Mouse (Mus musculus) small intestine, adult 2 months (tissue): ENCODE data around the gene Psme1. TPM values are rescaled to one million over a fixed set of nuclear protein-coding genes. Genes with fewer than 3 reads are reported as not detected.

Experiments
- H3K27ac ChIP-seq: fragments of 200-500 bp; 2 replicates; pipeline ENCODE4 v1.5.1; 2012; ENCODE audit warnings: low read depth, low read length, control low read depth, inconsistent platforms; ENCODE audit not compliant: insufficient read depth
- H3K27me3 ChIP-seq: fragments of 200-500 bp; 2 replicates; pipeline ENCODE4 v1.6.1; 2012; ENCODE audit warnings: mild to moderate bottlenecking, moderate library complexity, low read length, inconsistent platforms; ENCODE audit not compliant: control insufficient read depth, insufficient read depth
- H3K36me3 ChIP-seq: fragments of 200-500 bp; 2 replicates; pipeline ENCODE4 v1.6.1; 2012; ENCODE audit warnings: mild to moderate bottlenecking, low read length, control low read depth, inconsistent platforms; ENCODE audit not compliant: control insufficient read depth, insufficient read depth
- H3K4me1 ChIP-seq: fragments of 200-500 bp; 2 replicates; pipeline ENCODE4 v1.6.1; 2012; ENCODE audit warnings: low read length, inconsistent platforms, mixed read lengths; ENCODE audit not compliant: control insufficient read depth, insufficient read depth, insufficient read length
- H3K4me3 ChIP-seq: fragments of 200-500 bp; 2 replicates; pipeline ENCODE4 v1.5.1; 2012; ENCODE audit warnings: low read depth, mild to moderate bottlenecking, control low read depth, inconsistent platforms, low read length, moderate library complexity
- CTCF ChIP-seq: fragments of 200-500 bp; IDR thresholded peaks from 2 replicates; pipeline ENCODE4 v1.5.1; 2012; ENCODE audit warnings: low read depth, mild to moderate bottlenecking, control low read depth, inconsistent platforms, low read length, moderate library complexity, mixed read lengths; ENCODE audit not compliant: insufficient replicate concordance, insufficient read length; ENCODE audit errors: extremely low read depth
- POLR2A ChIP-seq: fragments of 200-500 bp; IDR thresholded peaks from 2 replicates; pipeline ENCODE4 v1.6.1; 2012; ENCODE audit warnings: low read depth, mild to moderate bottlenecking, control low read depth, inconsistent platforms, low read length, moderate library complexity
- WGBS: fragments of 180-500 bp; shearing (Covaris S2); methylation state at CpG from one replicate; pipeline ENCODE4 v1.1.7; 2018; 5-methylcytosine and 5-hydroxymethylcytosine counted together
- polyA plus RNA-seq: library from polyadenylated mRNA; depleted of rRNA; stranded (reverse); fragments of >200 nt; gene quantifications from 2 replicates; pipeline ENCODE4 v1.2.3, GENCODE M21; 2012

Gene Psme1
- polyA plus RNA-seq, 1 experiment: 167 TPM

GRCm38 (mm10) chr14:55560202-55561073 lies 17.5 kb upstream of the Psme1 start, which contains the start of gene A730061H03Rik:
Gene A730061H03Rik (minus strand): TSS chr14:55560406.
- Histone ChIP-seq H3K27ac (peak within 1 kb of the TSS; percentile 99), H3K36me3 (peaks cover 29% of the 10 kb centered on the region), H3K4me1 (peaks cover 6% of the 10 kb centered on the region; the same call in 1 of the 2 replicates), H3K4me3 (peak within 1 kb of the TSS; percentile 78), H3K27me3 (no peaks in the 10 kb centered on the region)
- TF ChIP-seq POLR2A: no peak; the same call in 1 of the 2 replicates
- TF ChIP-seq CTCF: no peak
- WGBS: under 1% methylated on average over 51 of the region's 51 CpGs

GRCm38 (mm10) chr14:55561860-55562259 lies 16.1 kb upstream of the Psme1 start:
- no peaks in the 10 kb centered on the region for H3K27me3 ChIP-seq
- peaks cover 6% of the 10 kb centered on the region; the same call in 1 of the 2 replicates for H3K4me1 ChIP-seq
- no peak overlapping the region for H3K27ac ChIP-seq
- 91% methylated on average over 10 of the region's 10 CpGs for WGBS
- H3K36me3 ChIP-seq: peaks cover 43% of the 10 kb centered on the region
- TF ChIP-seq CTCF: no peak
- TF ChIP-seq POLR2A: no peak
- H3K4me3 ChIP-seq: no peak overlapping the region

GRCm38 (mm10) chr14:55563249-55563648 lies 14.7 kb upstream of the Psme1 start:
- peaks cover 3% of the 10 kb centered on the region; the same call in 1 of the 2 replicates for H3K4me1 ChIP-seq
- H3K27ac ChIP-seq: no peak overlapping the region
- TF ChIP-seq POLR2A (no peak), CTCF (no peak)
- H3K4me3 ChIP-seq: no peak overlapping the region
- 93% methylated on average over 11 of the region's 11 CpGs for whole genome bisulfite sequencing
- H3K27me3 ChIP-seq: no peaks in the 10 kb centered on the region
- peaks cover 54% of the 10 kb centered on the region for H3K36me3 ChIP-seq

- WGBS: 68% methylated on average over 3 of the region's 3 CpGs
- TF ChIP-seq CTCF (no peak), POLR2A (no peak)
- Histone ChIP-seq H3K27ac (no peak overlapping the region), H3K4me3 (no peak overlapping the region), H3K36me3 (peaks cover 69% of the 10 kb centered on the region), H3K27me3 (no peaks in the 10 kb centered on the region), H3K4me1 (peaks cover 3% of the 10 kb centered on the region; the same call in 1 of the 2 replicates)
Observed at GRCm38 (mm10) chr14:55565748-55566147, 12.2 kb upstream of the Psme1 start.

- TF ChIP-seq CTCF (no peak), POLR2A (no peak)
- H3K27ac ChIP-seq: no peak overlapping the region
- whole genome bisulfite sequencing: 66% methylated on average over 3 of the region's 3 CpGs
Observed at GRCm38 (mm10) chr14:55567496-55567895, 10.4 kb upstream of the Psme1 start.

GRCm38 (mm10) chr14:55570588-55570987 lies 7.3 kb upstream of the Psme1 start:
- no peaks in the 10 kb centered on the region for H3K27me3 ChIP-seq
- no peak overlapping the region for H3K27ac ChIP-seq
- TF ChIP-seq CTCF (no peak), POLR2A (no peak)
- peaks cover 38% of the 10 kb centered on the region for H3K36me3 ChIP-seq
- H3K4me1 ChIP-seq: no peaks in the 10 kb centered on the region
- no peak overlapping the region for H3K4me3 ChIP-seq
- 73% methylated on average over 2 of the region's 2 CpGs for WGBS

More at GRCm38 (mm10) chr14:55567496-55567895, 10.4 kb upstream of the Psme1 start:
- Histone ChIP-seq H3K4me3 (no peak overlapping the region), H3K4me1 (no peaks in the 10 kb centered on the region), H3K36me3 (peaks cover 66% of the 10 kb centered on the region), H3K27me3 (no peaks in the 10 kb centered on the region)

GRCm38 (mm10) chr14:55571760-55572159 lies 6.2 kb upstream of the Psme1 start:
- Histone ChIP-seq H3K4me1 (no peaks in the 10 kb centered on the region), H3K4me3 (no peak overlapping the region), H3K27me3 (no peaks in the 10 kb centered on the region), H3K27ac (no peak overlapping the region), H3K36me3 (peaks cover 27% of the 10 kb centered on the region)
- TF ChIP-seq POLR2A: no peak
- TF ChIP-seq CTCF: no peak
